Mouse (Mus musculus) spleen, adult 2 months (tissue): ENCODE results near the gene Gm973. TPM values are rescaled to one million over a fixed set of nuclear protein-coding genes. Genes with fewer than 3 reads are reported as not detected.

Experiments used
- DNase-seq, 2 experiments: peaks; one replicate each; pipeline versions ENCODE4 v3.0.0 to v3.0.0-alpha.2; 2012 to 2021; ENCODE audit warnings: low spot score in 2 of 2, low read depth in 1 of 2
- H3K27ac ChIP-seq: fragments of 200-500 bp; 2 replicates; pipeline ENCODE4 v1.5.1; 2012; ENCODE audit warnings: low read length, inconsistent platforms; ENCODE audit not compliant: insufficient read depth
- H3K27me3 ChIP-seq: fragments of 200-500 bp; 2 replicates; pipeline ENCODE4 v1.6.1; 2012; ENCODE audit warnings: mild to moderate bottlenecking, moderate library complexity, low read length, inconsistent platforms; ENCODE audit not compliant: control insufficient read depth, insufficient read depth
- H3K36me3 ChIP-seq: fragments of 200-500 bp; 2 replicates; pipeline ENCODE4 v1.6.1; 2012; ENCODE audit warnings: mild to moderate bottlenecking, low read length, inconsistent platforms; ENCODE audit not compliant: control insufficient read depth, insufficient read depth
- H3K4me1 ChIP-seq: fragments of 200-500 bp; 2 replicates; pipeline ENCODE4 v1.6.1; 2011; ENCODE audit warnings: inconsistent platforms; ENCODE audit not compliant: control insufficient read depth, insufficient read depth, insufficient read length
- H3K4me3 ChIP-seq: fragments of 200-500 bp; 2 replicates; pipeline ENCODE4 v1.5.1; 2011; ENCODE audit warnings: mild to moderate bottlenecking, inconsistent platforms; ENCODE audit not compliant: insufficient read depth, insufficient read length; ENCODE audit errors: extremely low read depth
- CTCF ChIP-seq: fragments of 200-500 bp; IDR thresholded peaks from 2 replicates; pipeline ENCODE4 v1.5.1; 2011; ENCODE audit warnings: mild to moderate bottlenecking, inconsistent platforms; ENCODE audit not compliant: insufficient read depth, insufficient read length, insufficient replicate concordance; ENCODE audit errors: extremely low read depth
- POLR2A ChIP-seq: fragments of 200-500 bp; IDR thresholded peaks from 2 replicates; pipeline ENCODE4 v1.6.1; 2011; ENCODE audit warnings: low read depth, low read length, inconsistent platforms
- WGBS: fragments of 180-500 bp; shearing (Covaris S2); methylation state at CpG from one replicate; pipeline ENCODE4 v1.1.7; 2018; 5-methylcytosine and 5-hydroxymethylcytosine counted together
- polyA plus RNA-seq: library from polyadenylated mRNA; depleted of rRNA; stranded (reverse); fragments of >200 nt; gene quantifications from 2 replicates; pipeline ENCODE4 v1.2.3, GENCODE M21; 2012; rRNA removed

Gene Gm973
- polyA plus RNA-seq, 1 experiment, result not detected

DNA sequence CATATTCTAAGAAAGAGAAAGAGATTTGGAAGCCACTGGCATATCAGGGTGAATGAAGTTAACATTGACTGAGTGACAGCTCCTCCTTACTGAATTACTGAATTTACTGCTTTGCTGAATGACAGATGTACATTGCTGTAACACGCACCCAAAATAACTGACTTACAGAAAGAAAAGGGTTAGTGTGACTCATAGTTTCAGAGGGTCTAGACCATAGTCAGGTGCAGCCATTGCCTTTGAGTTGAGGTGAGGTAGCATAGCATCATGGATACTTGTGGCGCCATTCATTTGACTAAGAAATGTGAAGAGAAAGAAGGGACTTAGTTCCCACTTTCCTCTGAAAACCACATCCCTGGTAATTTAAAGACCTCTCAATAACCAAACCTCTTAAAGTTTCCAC, 157.6 kb downstream of the Gm973 start:
- Histone ChIP-seq H3K4me1 (peaks cover 4% of the 10 kb centered on the region; the same call in 1 of the 2 replicates), H3K4me3 (no peak overlapping the region), H3K27me3 (no peaks in the 10 kb centered on the region), H3K36me3 (no peaks in the 10 kb centered on the region), H3K27ac (no peak overlapping the region)
- WGBS, result 94% methylated on average over 2 of the region's 2 CpGs
- TF ChIP-seq POLR2A, result no peak
- DNase-seq, result no peak

GRCm38 (mm10) chr1:59683926-59684818, 168.1 kb downstream of the Gm973 start:
- 0 out of 2 replicates have a peak overlapping the region, but pooled peaks have one; percentile 30 for H3K27ac ChIP-seq
- DNase-seq, result peak in 1 of 2 experiments; percentile 10
- 11% methylated on average over 11 of the region's 11 CpGs for WGBS
- no peak for TF ChIP-seq POLR2A
- no peak for TF ChIP-seq CTCF
- no peaks in the 10 kb centered on the region for H3K27me3 ChIP-seq
- H3K4me1 ChIP-seq, result peaks cover 14% of the 10 kb centered on the region; the same call in 1 of the 2 replicates
- no peaks in the 10 kb centered on the region for H3K36me3 ChIP-seq
- peak overlapping the region; percentile 52 for H3K4me3 ChIP-seq

DNA sequence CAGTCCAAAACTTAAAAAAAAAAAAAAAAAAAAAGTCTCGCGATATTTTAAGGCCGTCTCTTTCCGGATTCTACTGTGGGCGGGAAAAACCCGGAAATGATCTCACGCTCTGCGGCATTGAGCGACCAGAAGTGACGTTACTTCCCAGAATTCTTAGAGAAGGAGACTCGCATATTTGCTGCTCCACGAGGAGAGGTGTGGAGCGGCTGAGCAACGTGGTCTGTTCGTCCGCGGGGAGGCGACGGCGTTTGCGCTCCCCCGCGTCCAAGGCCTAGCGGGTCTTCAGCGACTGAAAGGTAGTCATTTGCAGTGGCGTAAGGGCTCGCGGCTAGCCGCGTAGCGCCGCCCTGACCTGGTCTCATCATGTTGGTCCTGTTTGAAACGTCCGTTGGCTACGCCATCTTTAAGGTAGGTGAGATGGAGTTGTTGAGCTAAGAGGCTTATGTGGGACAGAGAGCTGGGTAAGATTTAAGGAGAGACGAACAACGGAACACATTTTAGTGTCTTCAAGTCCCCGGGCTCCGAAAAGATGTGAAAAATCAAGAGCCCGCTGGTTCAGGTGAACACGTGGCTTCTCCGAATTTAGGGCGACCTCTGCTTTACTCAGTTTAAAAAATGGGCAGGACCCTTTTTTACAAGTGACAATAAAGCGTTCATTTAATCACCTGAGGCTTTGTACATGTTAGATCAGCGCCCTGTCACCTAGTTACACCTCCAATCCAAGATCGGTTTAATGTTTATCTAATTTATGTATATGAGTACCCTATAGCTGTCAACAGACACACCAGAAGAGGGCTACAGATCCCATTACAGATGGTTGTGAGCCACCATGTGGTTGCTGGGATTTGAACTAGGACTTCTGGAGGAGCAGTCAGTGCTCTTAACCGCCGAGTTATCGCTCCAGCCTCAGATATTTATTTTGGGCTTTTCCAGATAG, 169.0 kb downstream of the Gm973 start, which contains the start of gene Nop58:
Gene Nop58 (plus strand): TSS at position 153 of the 937 bp plus-strand sequence.
- Histone ChIP-seq H3K36me3 (no peaks in the 10 kb centered on the region), H3K27me3 (no peaks in the 10 kb centered on the region), H3K4me3 (peak within 1 kb of the TSS; percentile 74), H3K27ac (peak within 1 kb of the TSS; percentile 59), H3K4me1 (peaks cover 14% of the 10 kb centered on the region; the same call in 1 of the 2 replicates)
- under 1% methylated on average over 49 of the region's 49 CpGs for whole genome bisulfite sequencing
- TF ChIP-seq POLR2A (peak; percentile 84), CTCF (no peak)
- DNase-seq, result peak; percentile 78 to 95

Other genes with a start within 250 kb of the Gm973 start
- gene Fzd7, start 33.8 kb upstream of the Gm973 start, polyA plus RNA-seq, result 4.5 and 5.7 TPM in 2 replicates
- gene Sumo1, start 154.6 kb downstream of the Gm973 start, polyA plus RNA-seq, result 5.4 and 7.2 TPM in 2 replicates
- 16.0 and 23.9 TPM in 2 replicates for gene Nop58, start 168.7 kb downstream of the Gm973 start, polyA plus RNA-seq
- gene Bmpr2, start 247.1 kb downstream of the Gm973 start, polyA plus RNA-seq, result 1.2 and 1.4 TPM in 2 replicates